Mouse (Mus musculus) kidney, postnatal 0 days (tissue): ENCODE measurements around the gene Sec23b. TPM values are rescaled to one million over a fixed set of nuclear protein-coding genes. Genes with fewer than 3 reads are reported as not detected.

Source experiments
- ATAC-seq: fragments of 200-750 bp; cut with Nextera tagmentation; replicated peaks from 2 replicates; pipeline ENCODE4 v1.8.0; 2017; ENCODE audit warnings: low read depth, moderate number of reproducible peaks, moderate TSS enrichment, moderate library complexity; ENCODE audit not compliant: low FRiP score
- DNase-seq: peaks from one replicate; pipeline ENCODE4 v3.0.0-alpha.2; 2016; ENCODE audit warnings: low spot score
- H3K27ac ChIP-seq: fragments of 300-500 bp; sonication (generic); 2 replicates; pipeline ENCODE4 v1.5.1; 2014; ENCODE audit warnings: mild to moderate bottlenecking
- H3K27me3 ChIP-seq: fragments of 300-500 bp; sonication (generic); 2 replicates; pipeline ENCODE4 v1.6.1; 2014; ENCODE audit warnings: low read length, mixed read lengths; ENCODE audit not compliant: insufficient read depth
- H3K36me3 ChIP-seq: fragments of 300-500 bp; sonication (generic); 2 replicates; pipeline ENCODE4 v1.6.1; 2014; ENCODE audit warnings: low read length, mixed read lengths; ENCODE audit not compliant: insufficient read depth
- H3K4me1 ChIP-seq: fragments of 300-500 bp; sonication (generic); replicated peaks from 2 replicates; pipeline ENCODE4 v1.6.1; 2014; ENCODE audit warnings: antibody characterized with exemption, low read length, mixed read lengths; ENCODE audit not compliant: insufficient read depth
- H3K4me2 ChIP-seq: fragments of 300-500 bp; sonication (generic); 2 replicates; pipeline ENCODE4 v1.6.1; 2014; ENCODE audit warnings: mild to moderate bottlenecking, low read length, moderate library complexity, mixed read lengths
- H3K4me3 ChIP-seq: fragments of 300-500 bp; sonication (generic); replicated peaks from 2 replicates; pipeline ENCODE4 v1.5.1; 2014; ENCODE audit warnings: low read depth, low read length
- H3K9ac ChIP-seq: fragments of 300-500 bp; sonication (generic); 2 replicates; pipeline ENCODE4 v1.6.1; 2014; ENCODE audit warnings: low read depth, low read length
- H3K9me3 ChIP-seq: fragments of 300-500 bp; sonication (generic); replicated peaks from 2 replicates; pipeline ENCODE4 v1.6.1; 2016; ENCODE audit warnings: low read length, inconsistent platforms, mixed read lengths
- CTCF ChIP-seq: IDR thresholded peaks from 2 replicates; pipeline ENCODE4 v1.5.1; 2016; ENCODE audit warnings: antibody characterized with exemption, low read depth, mild to moderate bottlenecking, moderate library complexity
- WGBS: fragments of 180-500 bp; shearing (Covaris S2); extraction: QIAGEN DNeasy Blood & Tissue Kit; methylation state at CpG from one replicate; pipeline ENCODE4 v1.1.7; 2014; 5-methylcytosine and 5-hydroxymethylcytosine counted together
- polyA plus RNA-seq: library from polyadenylated mRNA; unstranded; fragments of >200 nt; fragmentation: Nextera tagmentation; extraction: Ambion mirVana; gene quantifications from 2 replicates; pipeline ENCODE4 v1.2.1, GENCODE M21; 2015

Sec23b gene
- polyA plus RNA-seq: 118 and 128 TPM in 2 replicates

GRCm38 (mm10) chr2:144555820-144556552, at the start of gene Sec23b:
TSS of gene Sec23b (plus strand) at chr2:144556229.
- Histone ChIP-seq H3K9ac (peak within 1 kb of the TSS; percentile 66), H3K27me3 (no peaks in the 10 kb centered on the region), H3K4me3 (peak within 1 kb of the TSS; percentile 56), H3K27ac (peak within 1 kb of the TSS; percentile 91), H3K36me3 (no peaks in the 10 kb centered on the region), H3K9me3 (no peaks in the 10 kb centered on the region), H3K4me2 (peak within 1 kb of the TSS; percentile 69), H3K4me1 (peaks cover 11% of the 10 kb centered on the region)
- ATAC-seq (peak; percentile 98), DNase-seq (peak; percentile 98)
- TF ChIP-seq CTCF: no peak
- under 1% methylated on average over 44 of the region's 44 CpGs for WGBS

GRCm38 (mm10) chr2:144514619-144515018, 41.4 kb upstream of the Sec23b start:
- Histone ChIP-seq H3K27ac (no peak overlapping the region), H3K4me3 (no peak overlapping the region), H3K27me3 (no peaks in the 10 kb centered on the region), H3K9ac (no peak overlapping the region), H3K36me3 (no peaks in the 10 kb centered on the region), H3K9me3 (no peaks in the 10 kb centered on the region), H3K4me1 (no peaks in the 10 kb centered on the region), H3K4me2 (no peak overlapping the region)
- no peak for TF ChIP-seq CTCF
- no peak for DNase-seq
- ATAC-seq: no peak
- WGBS: 73% methylated on average over 3 of the region's 3 CpGs

GRCm38 (mm10) chr2:144519772-144520171, 36.3 kb upstream of the Sec23b start:
- TF ChIP-seq CTCF: no peak
- H3K27me3 ChIP-seq: no peaks in the 10 kb centered on the region
- WGBS: 78% methylated on average over 3 of the region's 3 CpGs
- DNase-seq (no peak), ATAC-seq (no peak)
- no peak overlapping the region for H3K4me3 ChIP-seq
- H3K27ac ChIP-seq: no peak overlapping the region
- H3K4me1 ChIP-seq: no peaks in the 10 kb centered on the region
- no peaks in the 10 kb centered on the region for H3K36me3 ChIP-seq
- H3K9ac ChIP-seq: no peak overlapping the region
- H3K4me2 ChIP-seq: no peak overlapping the region
- no peaks in the 10 kb centered on the region for H3K9me3 ChIP-seq

- ATAC-seq (no peak), DNase-seq (no peak)
- Histone ChIP-seq H3K27ac (no peak overlapping the region), H3K4me1 (no peaks in the 10 kb centered on the region), H3K27me3 (no peaks in the 10 kb centered on the region), H3K9ac (no peak overlapping the region), H3K9me3 (no peaks in the 10 kb centered on the region), H3K4me3 (no peak overlapping the region), H3K36me3 (no peaks in the 10 kb centered on the region), H3K4me2 (no peak overlapping the region)
- 55% methylated on average over 10 of the region's 10 CpGs for WGBS
- TF ChIP-seq CTCF: no peak
Measured at GRCm38 (mm10) chr2:144525856-144526255, 30.2 kb upstream of the Sec23b start.

- H3K36me3 ChIP-seq: 0 out of 2 replicates have a peak, but pooled peaks cover 3% of the 10 kb centered on the region
- DNase-seq (peak; percentile 99), ATAC-seq (peak; percentile 98)
- H3K9ac ChIP-seq: peak within 1 kb of the TSS; percentile 89
- peak within 1 kb of the TSS; percentile 79 for H3K4me3 ChIP-seq
- WGBS: under 1% methylated on average over 56 of the region's 56 CpGs
- H3K27me3 ChIP-seq: no peaks in the 10 kb centered on the region
- peak within 1 kb of the TSS; percentile 81 for H3K4me2 ChIP-seq
- no peak for TF ChIP-seq CTCF
- peak within 1 kb of the TSS; percentile 86 for H3K27ac ChIP-seq
- no peaks in the 10 kb centered on the region for H3K4me1 ChIP-seq
- H3K9me3 ChIP-seq: no peaks in the 10 kb centered on the region
Measured at GRCm38 (mm10) chr2:144526981-144527820, 28.8 kb upstream of the Sec23b start, which contains the start of the genes Dzank1 and Polr3f. TSS of gene Dzank1 (minus strand) at chr2:144527414. TSS of gene Polr3f (plus strand) at chr2:144527718.

GRCm38 (mm10) chr2:144527821-144528174, 28.2 kb upstream of the Sec23b start:
- Histone ChIP-seq H3K9ac (peak overlapping the region; percentile 89), H3K4me1 (no peaks in the 10 kb centered on the region), H3K4me3 (peak overlapping the region; percentile 79), H3K27ac (peak overlapping the region; percentile 86), H3K36me3 (0 out of 2 replicates have a peak, but pooled peaks cover 6% of the 10 kb centered on the region), H3K9me3 (no peaks in the 10 kb centered on the region), H3K27me3 (no peaks in the 10 kb centered on the region), H3K4me2 (peak overlapping the region; percentile 81)
- DNase-seq (no peak), ATAC-seq (peak; percentile 40; the same call in 1 of the 2 replicates)
- WGBS: under 1% methylated on average over 25 of the region's 25 CpGs
- TF ChIP-seq CTCF: no peak
